Mouse (Mus musculus): ENCODE data around the gene Rabl2. TPM values are rescaled to one million over a fixed set of nuclear protein-coding genes. Genes with fewer than 3 reads are reported as not detected.

Gene Rabl2
- polyA plus RNA-seq, 1 experiment from 2014 or later = 86.6 TPM

DNA sequence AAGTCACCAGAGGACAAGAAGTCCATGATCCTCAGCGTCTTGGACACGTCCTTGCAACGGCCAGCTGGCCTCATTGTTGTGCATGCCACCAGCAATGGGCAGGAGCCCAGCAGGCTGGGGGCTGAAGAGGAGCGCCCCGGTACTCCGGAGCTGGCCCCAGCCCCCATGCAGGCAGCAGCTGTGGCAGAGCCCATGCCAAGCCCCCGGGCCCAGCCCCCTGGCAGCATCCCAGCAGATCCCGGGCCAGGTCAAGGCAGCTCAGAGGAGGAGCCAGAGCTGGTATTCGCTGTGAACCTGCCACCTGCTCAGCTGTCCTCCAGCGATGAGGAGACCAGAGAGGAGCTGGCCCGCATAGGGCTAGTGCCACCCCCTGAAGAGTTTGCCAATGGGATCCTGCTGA lies 42.9 kb downstream of the Rabl2 start:
- Histone ChIP-seq H3K9ac (replicated peaks) (no peak overlapping the region), H3K4me3 (replicated peaks) (no peak overlapping the region), H3K9me3 (replicated peaks) (no peaks in the 10 kb centered on the region), H3K4me2 (peak overlapping the region; percentile 50), H3K27me3 (replicated peaks) (0 out of 2 replicates have a peak, but pooled peaks cover 8% of the 10 kb centered on the region), H3K4me1 (peaks cover 19% of the 10 kb centered on the region), H3K36me3 (peaks cover 35% of the 10 kb centered on the region), H3K27ac (replicated peaks) (0 out of 2 replicates have a peak overlapping the region, but pooled peaks have one; percentile 28)
- peak; percentile 63 for ATAC-seq (ENCODE audit: low FRiP score)
- 23% methylated on average over 11 of the region's 11 CpGs for WGBS

- peak; percentile 59 for ATAC-seq (ENCODE audit: low FRiP score)
- H3K9me3 ChIP-seq (replicated peaks) = no peaks in the 10 kb centered on the region
- H3K27me3 ChIP-seq (replicated peaks) = 0 out of 2 replicates have a peak, but pooled peaks cover 8% of the 10 kb centered on the region
- peak overlapping the region; percentile 30; the same call in 1 of the 2 replicates for H3K9ac ChIP-seq (replicated peaks)
- peaks cover 42% of the 10 kb centered on the region for H3K36me3 ChIP-seq
- 20% methylated on average over 58 of the region's 58 CpGs for WGBS
- H3K4me1 ChIP-seq = peaks cover 19% of the 10 kb centered on the region
- H3K4me3 ChIP-seq (replicated peaks) = peak overlapping the region; percentile 21
- H3K27ac ChIP-seq (replicated peaks) = no peak overlapping the region
- H3K4me2 ChIP-seq = peak overlapping the region; percentile 50
Observed at GRCm38 (mm10) chr15:89547824-89548601, 43.7 kb downstream of the Rabl2 start.

GRCm38 (mm10) chr15:89547321-89547720 lies 44.4 kb downstream of the Rabl2 start:
- WGBS = 58% methylated on average over 8 of the region's 8 CpGs
- peak overlapping the region; percentile 50 for H3K4me2 ChIP-seq
- no peak overlapping the region; the same call in 1 of the 2 replicates for H3K4me3 ChIP-seq (replicated peaks)
- H3K36me3 ChIP-seq = peaks cover 45% of the 10 kb centered on the region
- no peak overlapping the region for H3K9ac ChIP-seq (replicated peaks)
- H3K27ac ChIP-seq (replicated peaks) = no peak overlapping the region
- peaks cover 19% of the 10 kb centered on the region for H3K4me1 ChIP-seq
- ATAC-seq (ENCODE audit: low FRiP score) = peak; percentile 4; the same call in 1 of the 2 replicates
- no peaks in the 10 kb centered on the region for H3K9me3 ChIP-seq (replicated peaks)
- H3K27me3 ChIP-seq (replicated peaks) = 0 out of 2 replicates have a peak, but pooled peaks cover 8% of the 10 kb centered on the region

- WGBS = 83% methylated on average over 7 of the region's 7 CpGs
- H3K27me3 ChIP-seq (replicated peaks) = 0 out of 2 replicates have a peak, but pooled peaks cover 8% of the 10 kb centered on the region
- no peak overlapping the region for H3K27ac ChIP-seq (replicated peaks)
- no peaks in the 10 kb centered on the region for H3K9me3 ChIP-seq (replicated peaks)
- no peak overlapping the region for H3K9ac ChIP-seq (replicated peaks)
- H3K4me1 ChIP-seq = peaks cover 18% of the 10 kb centered on the region
- no peak for ATAC-seq (ENCODE audit: low FRiP score)
- H3K4me3 ChIP-seq (replicated peaks) = no peak overlapping the region
- H3K4me2 ChIP-seq = no peak overlapping the region
- peaks cover 27% of the 10 kb centered on the region for H3K36me3 ChIP-seq
Observed at GRCm38 (mm10) chr15:89544171-89544570, 47.6 kb downstream of the Rabl2 start.

- 84% methylated on average over 10 of the region's 10 CpGs for WGBS
- no peak for ATAC-seq (ENCODE audit: low FRiP score)
- H3K4me2 ChIP-seq = peak overlapping the region; percentile 75
- peak overlapping the region; percentile 45 for H3K4me3 ChIP-seq (replicated peaks)
- H3K27me3 ChIP-seq (replicated peaks) = no peaks in the 10 kb centered on the region
- 0 out of 2 replicates have a peak overlapping the region, but pooled peaks have one; percentile 84 for H3K27ac ChIP-seq (replicated peaks)
- no peaks in the 10 kb centered on the region for H3K9me3 ChIP-seq (replicated peaks)
- H3K9ac ChIP-seq (replicated peaks) = no peak overlapping the region
- H3K36me3 ChIP-seq = peaks cover 12% of the 10 kb centered on the region; the same call in 1 of the 2 replicates
- peaks cover 32% of the 10 kb centered on the region for H3K4me1 ChIP-seq
Observed at GRCm38 (mm10) chr15:89533843-89534207, 57.9 kb downstream of the Rabl2 start.

DNA sequence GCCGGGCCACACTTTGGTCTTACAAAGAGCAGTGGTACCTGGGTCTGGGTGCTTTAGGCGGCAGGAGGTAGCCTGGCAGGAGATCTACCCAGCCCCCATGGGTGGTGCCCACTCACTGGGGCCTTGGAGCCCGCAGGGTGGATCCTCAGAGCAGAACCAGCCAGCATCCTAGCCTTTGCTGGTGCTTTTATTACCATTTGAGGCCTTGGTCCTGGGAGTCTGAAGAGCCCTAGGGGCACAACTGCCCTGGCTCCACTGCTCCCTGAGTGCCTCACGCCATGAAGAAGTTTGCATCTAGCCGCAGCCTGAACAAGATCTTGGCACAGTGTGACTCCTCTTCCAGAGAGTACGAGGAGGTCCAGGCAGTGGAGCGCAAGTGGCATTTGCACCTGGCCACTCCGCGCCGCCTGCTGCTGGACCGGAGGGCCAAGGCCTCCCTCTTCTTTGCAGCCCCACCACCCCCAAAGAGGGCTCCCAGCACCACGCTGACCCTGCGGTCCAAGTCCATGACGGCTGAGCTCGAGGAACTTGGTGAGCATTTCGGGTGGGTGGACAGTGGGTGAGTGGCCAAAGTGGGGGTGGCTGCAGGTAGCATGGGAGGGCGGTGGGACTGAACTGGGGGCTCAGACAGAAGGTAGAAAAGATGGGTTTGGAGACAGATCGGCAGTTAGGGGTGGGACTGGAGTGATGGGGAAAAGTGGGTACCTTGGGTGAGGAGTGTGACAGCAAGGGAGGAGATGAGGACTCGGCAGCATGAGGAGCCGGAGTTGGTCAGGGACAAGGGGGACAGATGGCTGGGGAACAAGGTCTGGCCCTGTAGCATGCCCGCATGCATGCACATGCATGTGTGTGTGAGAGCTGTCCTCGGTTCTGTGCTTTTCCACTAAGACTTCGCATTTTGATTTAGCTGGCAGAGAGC lies 58.5 kb downstream of the Rabl2 start:
- WGBS = 66% methylated on average over 23 of the region's 23 CpGs
- no peaks in the 10 kb centered on the region for H3K9me3 ChIP-seq (replicated peaks)
- H3K27ac ChIP-seq (replicated peaks) = peak overlapping the region; percentile 84
- peak overlapping the region; percentile 60 for H3K9ac ChIP-seq (replicated peaks)
- peak overlapping the region; percentile 45 for H3K4me3 ChIP-seq (replicated peaks)
- peak; percentile 32 for ATAC-seq (ENCODE audit: low FRiP score)
- peak overlapping the region; percentile 75 for H3K4me2 ChIP-seq
- H3K27me3 ChIP-seq (replicated peaks) = no peaks in the 10 kb centered on the region
- H3K36me3 ChIP-seq = peaks cover 12% of the 10 kb centered on the region; the same call in 1 of the 2 replicates
- peaks cover 32% of the 10 kb centered on the region for H3K4me1 ChIP-seq

Other genes with a start within 250 kb of the Rabl2 start
- gene Lmf2, start 236.3 kb downstream of the Rabl2 start, polyA plus RNA-seq (2015; fragmentation: Nextera tagmentation; extraction: Ambion mirVana) = 30.6 and 33.7 TPM in 2 replicates
- gene Ncaph2, start 236.2 kb downstream of the Rabl2 start, polyA plus RNA-seq (2015; fragmentation: Nextera tagmentation; extraction: Ambion mirVana) = 105 and 111 TPM in 2 replicates
- gene Sco2, start 218.1 kb downstream of the Rabl2 start, polyA plus RNA-seq (2015; fragmentation: Nextera tagmentation; extraction: Ambion mirVana) = 15.6 and 17.9 TPM in 2 replicates
- 2.1 and 2.6 TPM in 2 replicates for gene Tymp, start 214.9 kb downstream of the Rabl2 start, polyA plus RNA-seq (2015; fragmentation: Nextera tagmentation; extraction: Ambion mirVana)
- 2.4 and 2.9 TPM in 2 replicates for gene Odf3b, start 212.6 kb downstream of the Rabl2 start, polyA plus RNA-seq (2015; fragmentation: Nextera tagmentation; extraction: Ambion mirVana)
- gene Klhdc7b, start 207.0 kb downstream of the Rabl2 start, polyA plus RNA-seq (2015; fragmentation: Nextera tagmentation; extraction: Ambion mirVana) = 0.05 and 0.06 TPM in 2 replicates
- gene Syce3, start 181.4 kb downstream of the Rabl2 start, polyA plus RNA-seq (2015; fragmentation: Nextera tagmentation; extraction: Ambion mirVana) = not detected in 2 replicates
- gene Cpt1b, start 166.1 kb downstream of the Rabl2 start, polyA plus RNA-seq (2015; fragmentation: Nextera tagmentation; extraction: Ambion mirVana) = 0.88 and 1.2 TPM in 2 replicates
- 6.1 and 8.7 TPM in 2 replicates for gene C730034F03Rik, start 162.3 kb downstream of the Rabl2 start, polyA plus RNA-seq (2015; fragmentation: Nextera tagmentation; extraction: Ambion mirVana)
- 0.36 TPM in 1 of 2 replicates, not detected in the other for gene Gm44502, start 162.2 kb downstream of the Rabl2 start, polyA plus RNA-seq (2015; fragmentation: Nextera tagmentation; extraction: Ambion mirVana)
- 79.8 and 92.8 TPM in 2 replicates for gene Chkb, start 162.0 kb downstream of the Rabl2 start, polyA plus RNA-seq (2015; fragmentation: Nextera tagmentation; extraction: Ambion mirVana)
- 73.0 and 85.4 TPM in 2 replicates for gene Mapk8ip2, start 138.0 kb downstream of the Rabl2 start, polyA plus RNA-seq (2015; fragmentation: Nextera tagmentation; extraction: Ambion mirVana)
- gene Arsa, start 114.5 kb downstream of the Rabl2 start, polyA plus RNA-seq (2015; fragmentation: Nextera tagmentation; extraction: Ambion mirVana) = 27.4 and 29.2 TPM in 2 replicates
- gene Shank3, start 92.3 kb downstream of the Rabl2 start, polyA plus RNA-seq (2015; fragmentation: Nextera tagmentation; extraction: Ambion mirVana) = 8.9 and 9.5 TPM in 2 replicates
- 0.31 and 0.95 TPM in 2 replicates for gene Acr, start 23.6 kb downstream of the Rabl2 start, polyA plus RNA-seq (2015; fragmentation: Nextera tagmentation; extraction: Ambion mirVana)
- gene Syt10, start 249.9 kb upstream of the Rabl2 start, polyA plus RNA-seq (2015; fragmentation: Nextera tagmentation; extraction: Ambion mirVana) = 5.7 and 6.5 TPM in 2 replicates